Mouse (Mus musculus): ENCODE measurements around the gene Fam53b.

DNA sequence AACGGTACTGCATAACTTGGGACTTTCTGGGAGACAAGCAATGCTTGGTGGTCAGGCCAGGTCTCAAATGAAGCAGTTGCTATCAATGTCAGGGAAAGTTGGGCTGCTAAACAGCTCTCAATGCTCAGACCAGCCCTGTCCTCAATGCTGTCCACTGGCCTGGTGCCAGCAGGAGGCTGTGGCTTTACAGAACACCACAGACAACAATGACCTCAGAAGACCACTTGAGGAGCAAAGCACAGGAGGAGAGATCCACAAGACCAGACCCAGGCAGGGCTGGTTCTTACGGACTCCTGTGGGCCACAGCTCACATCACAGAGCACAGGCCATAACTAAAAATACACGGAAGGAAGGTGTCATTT lies 59.3 kb downstream of the Fam53b start:
- TF ChIP-seq POLR2A (IDR thresholded peaks at IDR 0.05; ENCODE audit: borderline replicate concordance, extremely low read depth, low read depth, low read length) (no peak), CTCF (IDR thresholded peaks at IDR 0.05; ENCODE audit: insufficient read depth, low read length) (no peak)

All from lung, adult 2 months (tissue).